11 mouse cellular contexts compared by ENCODE assay signal in the genomic region with DNA sequence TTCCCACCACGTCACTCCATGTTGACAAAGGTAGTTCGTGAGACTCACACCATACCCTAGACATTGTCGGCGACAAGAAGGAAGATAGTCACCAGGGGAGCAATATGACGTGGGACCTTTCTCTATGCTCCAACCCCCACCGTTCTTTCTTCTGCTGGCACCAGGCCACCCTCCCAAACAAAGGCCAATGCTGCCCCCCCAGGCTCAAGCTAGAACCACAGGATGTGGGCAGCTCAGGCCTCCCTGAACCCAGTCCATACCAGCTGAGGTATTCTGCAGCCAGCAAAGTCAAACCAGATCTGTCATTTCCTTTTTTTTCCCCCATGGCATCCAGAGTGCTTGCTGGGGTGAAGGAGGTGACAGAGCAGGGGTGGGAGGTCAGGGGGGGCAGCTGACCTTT. TPM values are rescaled to one million over a fixed set of nuclear protein-coding genes. Genes with fewer than 3 reads are reported as not detected.
A peak's percentile ranks its signal among the peaks of the same experiment; 100 is the strongest.
DNase-seq lines count a peak whose midpoint lies in the region; ATAC-seq and TF ChIP-seq lines count a peak whose summit lies in the region.
"Had no signal": no experiment of that assay in that cellular context is flagged by ENCODE, and none has a peak within 500 bp of the region (broad histone marks: within the 10 kb centered on the region; RNA-seq: fewer than 3 reads in every experiment).

No protein-coding gene starts in this region.

- WGBS in liver, postnatal 0 days (ENCODE audit: insufficient replicate concordance): 61% methylated on average over 6 of the region's 6 CpGs

- no peak for TF ChIP-seq POLR2A in CH12.LX (IDR thresholded peaks at IDR 0.05; ENCODE audit: low read depth, low read length)

- no peak for TF ChIP-seq EP300 in liver, postnatal 0 days (IDR thresholded peaks at IDR 0.05; ENCODE audit: low read depth)
- TF ChIP-seq EP300 in CH12.LX (IDR thresholded peaks at IDR 0.05; ENCODE audit: low read length): no peak

- TF ChIP-seq RAD21 in CH12.LX (IDR thresholded peaks at IDR 0.05; ENCODE audit: low read depth, low read length): peak; percentile 54

- no peak overlapping the region for H3K9ac ChIP-seq in liver, postnatal 0 days (replicated peaks)
- H3K9ac ChIP-seq in CH12.LX (ENCODE audit: insufficient read depth, low read depth): no peak overlapping the region
- H3K9ac ChIP-seq: limb, embryonic 13.5 days had no signal

- intact Hi-C loops in gastrocnemius, adult 2 months (cut with DNase I): no loop called here

- ATAC-seq in liver, postnatal 0 days: no peak
- ATAC-seq in activated CD4-positive, CD25-positive, alpha-beta regulatory T cell, adult 4 months: no peak

- H3K4me2 ChIP-seq in liver, postnatal 0 days (ENCODE audit: low read depth, low read length): no peak overlapping the region
- no peak overlapping the region for H3K4me2 ChIP-seq in CH12.LX (ENCODE audit: insufficient read depth, low read depth, poor library complexity, severe bottlenecking)
- H3K4me2 ChIP-seq: limb, embryonic 13.5 days had no signal

- no peak for DNase-seq in gastrocnemius, adult 2 months
- DNase-seq in gastrocnemius, adult 8-10 months (ENCODE audit: low spot score in 2 of 2): no peak
- peak; percentile 35 for DNase-seq in liver, postnatal 0 days
- DNase-seq in liver (no peak), CH12.LX (ENCODE audit: extremely low read depth) (no peak)
- peak; percentile 83 to 88 for DNase-seq in cerebellum, postnatal 10 days
- DNase-seq in urinary bladder, adult 2 months (ENCODE audit: low spot score): no peak

- 0 out of 2 replicates have a peak, but pooled peaks have one; percentile 1 for TF ChIP-seq CTCF in gastrocnemius, adult 2 months (IDR thresholded peaks at IDR 0.05)
- peak; percentile 58 for TF ChIP-seq CTCF in liver, postnatal 0 days (IDR thresholded peaks at IDR 0.05; ENCODE audit: low read depth)
- peak in 1 of 2 experiments; percentile 55; a peak in 2 of 4 replicates for TF ChIP-seq CTCF in CH12.LX (conservative IDR thresholded peaks at IDR 0.05 in 1 of 2, IDR thresholded peaks at IDR 0.05 in 1 of 2; ENCODE audit: low read depth in 2 of 2, low read length in 2 of 2)

- H3K36me3 ChIP-seq in liver, postnatal 0 days (replicated peaks; ENCODE audit: insufficient read depth, low read length): no peaks in the 10 kb centered on the region
- H3K36me3 ChIP-seq in CH12.LX (replicated peaks in 1 of 2; ENCODE audit: control insufficient read depth in 1 of 2, insufficient read depth in 1 of 2, low read length in 1 of 2): no peaks in the 10 kb centered on the region
- H3K36me3 ChIP-seq: heart, embryonic 10.5 days; limb, embryonic 13.5 days had no signal

- no peaks in the 10 kb centered on the region; the same call in 1 of the 2 replicates for H3K4me1 ChIP-seq in liver, postnatal 0 days (ENCODE audit: insufficient read depth)
- peaks cover 5 to 12% of the 10 kb centered on the region in 2 experiments for H3K4me1 ChIP-seq in CH12.LX (ENCODE audit: control insufficient read depth in 1 of 2, insufficient read depth in 2 of 2)

- H3K27me3 ChIP-seq in liver, postnatal 0 days (ENCODE audit: insufficient read depth, low read length): peaks cover 27% of the 10 kb centered on the region
- peaks cover 81% of the 10 kb centered on the region for H3K27me3 ChIP-seq in CH12.LX (replicated peaks)

- dilution Hi-C loops in CH12.LX (cut with MboI; ENCODE audit: extremely low pct_ligation_motif_present, extremely low pct_unique_long_range_greater_than_20kb, low sequenced_read_pairs): no loop called here

- H3K4me3 ChIP-seq in gastrocnemius, adult 2 months: no peak overlapping the region
- no peak overlapping the region for H3K4me3 ChIP-seq in liver, postnatal 0 days (ENCODE audit: low read depth, low read length)
- H3K4me3 ChIP-seq in CH12.LX (replicated peaks in 1 of 3; ENCODE audit: low read depth in 2 of 3, low read length in 2 of 3, poor library complexity in 1 of 3): no peak overlapping the region
- H3K4me3 ChIP-seq: heart, embryonic 10.5 days; limb, embryonic 13.5 days; myocyte had no signal

- in situ Hi-C loops in CH12.LX (cut with MboI; ENCODE audit: low pct_ligation_motif_present, low pct_unique_long_range_greater_than_20kb, low sequenced_read_pairs): no loop called here

- H3K9me3 ChIP-seq in liver, postnatal 0 days (ENCODE audit: low read length): no peaks in the 10 kb centered on the region
- H3K9me3 ChIP-seq in CH12.LX (replicated peaks; ENCODE audit: low read length): no peaks in the 10 kb centered on the region
- H3K9me3 ChIP-seq: heart, embryonic 10.5 days; limb, embryonic 13.5 days had no signal

- no peak overlapping the region for H3K27ac ChIP-seq in gastrocnemius, adult 2 months
- H3K27ac ChIP-seq in liver, postnatal 0 days (ENCODE audit: low read depth): no peak overlapping the region
- no peak overlapping the region for H3K27ac ChIP-seq in CH12.LX (ENCODE audit: insufficient read depth, low read depth)
- H3K27ac ChIP-seq: heart, embryonic 10.5 days; limb, embryonic 13.5 days had no signal

- no peaks in the 10 kb centered on the region for H3K79me2 ChIP-seq in CH12.LX (replicated peaks; ENCODE audit: control insufficient read depth, extremely low read depth, insufficient read depth, poor library complexity, severe bottlenecking)

TF ChIP-seq in CH12.LX, 34 proteins besides CTCF, POLR2A, EP300 and RAD21:
- TF ChIP-seq RCOR1 (conservative IDR thresholded peaks at IDR 0.05; ENCODE audit: low read depth, low read length) (no peak), SMC3 (IDR thresholded peaks at IDR 0.05; ENCODE audit: low read depth, low read length) (peak; percentile 47)
TF ChIP-seq in CH12.LX: peak in this region for 1.

RNA-seq across cellular contexts. Expression of gene Cplx2, which starts 3.4 kb away (rescaled TPM):
- total RNA-seq in gastrocnemius, adult 2 months (2021): under 1 TPM; 0.46 to 0.84 TPM
- total RNA-seq in gastrocnemius, adult 8-10 months (2022): under 1 TPM; 0.51 to 0.72 (median 0.65) TPM
- 0.89 and 0.97 TPM in 2 replicates for polyA plus RNA-seq in liver, postnatal 0 days (2015; fragmentation: Nextera tagmentation; extraction: Ambion mirVana)
- total RNA-seq in CH12.LX (2012; rRNA removed) (0.04 and 0.21 TPM in 2 replicates), CH12.LX (2014; rRNA removed) (0.04 and 0.05 TPM in 2 replicates)
- 0.11 and 0.19 TPM in 2 replicates for polyA plus RNA-seq in CH12.LX (2012; ENCODE audit: insufficient read length, low read depth)
- 5.7 and 10.5 TPM in 2 replicates for polyA plus RNA-seq in urinary bladder, adult 2 months (2012; rRNA removed)
- not detected for polyA plus RNA-seq in activated CD4-positive, CD25-positive, alpha-beta regulatory T cell, adult 4 months (2017; shearing (Covaris generic))

Comparison
In these comparisons a context has a peak if more than half of its experiments do, and no peak if none do; other contexts are left out.
1. DNase-seq: peak in liver, postnatal 0 days (single experiment) and cerebellum, postnatal 10 days (2 of 2); none in gastrocnemius, adult 2 months (single experiment), gastrocnemius, adult 8-10 months (0 of 2), liver (single experiment), CH12.LX (single experiment) and urinary bladder, adult 2 months (single experiment).